Mouse (Mus musculus): ENCODE measurements around the gene Muc3.
"Not testable (repeated sequence)": the region's sequence is repeated elsewhere in the genome, so short reads cannot be mapped to it uniquely, and the experiment has no call there.

The Muc3 gene

GRCm38 (mm10) chr5:137149272-137149882 is at the start of gene Muc3:
Muc3 (minus strand) TSS chr5:137149322.
- DNase-seq: not testable (repeated sequence)

- no peak for DNase-seq
These were observed 45.5 kb upstream of the Muc3 start for GRCm38 (mm10) chr5:137194488-137195120.

GRCm38 (mm10) chr5:137193279-137193952 is 44.3 kb upstream of the Muc3 start:
- DNase-seq: no peak

GRCm38 (mm10) chr5:137189326-137189725 is 40.2 kb upstream of the Muc3 start:
- peak in 1 of 2 experiments; percentile 5 for DNase-seq

- DNase-seq: no peak
These were observed 36.2 kb upstream of the Muc3 start for GRCm38 (mm10) chr5:137185362-137185761.

- no peak for DNase-seq
These were observed 30.7 kb upstream of the Muc3 start for GRCm38 (mm10) chr5:137179646-137180374.

- DNase-seq: no peak
These were observed 24.8 kb upstream of the Muc3 start for GRCm38 (mm10) chr5:137173967-137174366.

GRCm38 (mm10) chr5:137172591-137172990 is 23.5 kb upstream of the Muc3 start:
- DNase-seq: no peak

- no peak for DNase-seq
These were observed 22.4 kb upstream of the Muc3 start for GRCm38 (mm10) chr5:137171478-137171877.

- DNase-seq: no peak
These were observed 21.8 kb upstream of the Muc3 start for GRCm38 (mm10) chr5:137170836-137171380.

GRCm38 (mm10) chr5:137167539-137167938 is 18.4 kb upstream of the Muc3 start:
- DNase-seq: no peak

- DNase-seq: no peak
These were observed 16.9 kb upstream of the Muc3 start for GRCm38 (mm10) chr5:137166012-137166411.

GRCm38 (mm10) chr5:137161853-137162252 is 12.7 kb upstream of the Muc3 start:
- DNase-seq: no peak

- peak in 1 of 2 experiments; percentile 3 for DNase-seq
These were observed 10.3 kb upstream of the Muc3 start for GRCm38 (mm10) chr5:137159461-137159860.

- no peak for DNase-seq
These were observed 4.2 kb upstream of the Muc3 start for GRCm38 (mm10) chr5:137153289-137153688.

GRCm38 (mm10) chr5:137152623-137153022 is 3.5 kb upstream of the Muc3 start:
- DNase-seq: no peak

GRCm38 (mm10) chr5:137140836-137141235 is 8.3 kb downstream of the Muc3 start:
- DNase-seq: no peak

- no peak for DNase-seq
These were observed 10.1 kb downstream of the Muc3 start for GRCm38 (mm10) chr5:137138977-137139376.

- DNase-seq: no peak
These were observed 14.2 kb downstream of the Muc3 start for GRCm38 (mm10) chr5:137134959-137135358.

GRCm38 (mm10) chr5:137131490-137131889 is 17.6 kb downstream of the Muc3 start:
- DNase-seq: peak; percentile 54

- DNase-seq: no peak
These were observed 19.8 kb downstream of the Muc3 start for GRCm38 (mm10) chr5:137129281-137129680.

GRCm38 (mm10) chr5:137123516-137123915 is 25.6 kb downstream of the Muc3 start:
- DNase-seq: no peak

- peak; percentile 63 to 76 for DNase-seq
These were observed 26.4 kb downstream of the Muc3 start for GRCm38 (mm10) chr5:137122686-137123193.
